Mouse (Mus musculus) neutrophil, adult 5-6 weeks (primary cell): ENCODE measurements around the gene Ankrd26. TPM values are rescaled to one million over a fixed set of nuclear protein-coding genes. Genes with fewer than 3 reads are reported as not detected.
"Not testable (repeated sequence)": the region's sequence is repeated elsewhere in the genome, so short reads cannot be mapped to it uniquely, and the experiment has no call there.

Experiments used
- ATAC-seq: fragments of 151-379, 151-347 bp; 2 replicates; pipeline ENCODE4 v1.8.0; 2017; ENCODE audit warnings: mild to moderate bottlenecking, moderate TSS enrichment; ENCODE audit not compliant: insufficient number of reproducible peaks, poor library complexity, low FRiP score, severe bottlenecking; ENCODE audit errors: extremely low read depth
- total RNA-seq: library from RNA; stranded (forward); fragments of 200-1000 nt; gene quantifications from 2 replicates; pipeline ENCODE4 v1.2.3, GENCODE M21; 2017

The Ankrd26 gene
- 11.2 and 11.9 TPM in 2 replicates for total RNA-seq

DNA sequence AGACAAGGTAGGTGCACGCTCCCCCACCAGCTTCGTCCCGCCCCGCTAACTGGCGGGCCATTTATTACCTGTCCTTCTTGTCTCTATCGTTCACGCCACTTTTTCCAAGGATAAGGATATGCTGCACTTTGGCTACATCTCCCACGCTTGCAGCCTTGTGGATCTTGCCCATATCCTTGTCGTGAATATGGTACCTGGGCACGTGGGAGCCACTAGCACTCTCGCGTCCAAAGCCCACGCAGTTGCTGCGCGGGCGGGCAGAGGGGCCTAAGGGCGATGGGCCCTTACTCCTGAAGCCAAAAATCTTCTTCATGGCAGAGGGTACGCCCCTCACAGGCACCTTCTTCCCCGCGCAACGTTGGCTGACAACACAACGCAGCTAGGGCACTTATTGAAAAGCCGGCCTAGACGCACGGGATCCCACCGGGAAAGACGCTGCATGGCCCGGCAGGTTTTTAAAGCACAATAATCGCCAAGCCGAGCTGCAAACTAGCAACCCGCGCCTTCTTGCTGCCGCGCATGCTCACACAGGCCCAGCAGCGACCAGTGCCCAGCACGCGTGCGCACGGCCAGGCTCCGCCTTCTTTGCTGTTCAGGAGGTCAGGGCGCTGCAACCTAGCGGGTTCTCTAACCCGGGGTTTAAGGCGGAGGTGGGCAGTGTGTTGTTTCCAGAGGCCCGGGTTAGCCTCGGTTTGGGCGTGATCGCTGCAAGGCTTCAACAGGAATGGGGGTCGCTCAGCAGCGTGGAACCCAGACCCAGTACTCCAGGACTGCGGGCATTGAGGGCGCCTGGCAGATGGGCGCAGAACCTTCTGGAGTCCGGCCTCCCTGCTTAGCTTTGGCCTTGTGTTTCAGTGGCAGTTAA, at the start of gene Ankrd26:
Gene Ankrd26 (minus strand): TSS at position 482 of the 865 bp plus-strand sequence.
- peak; percentile 80; the same call in 1 of the 2 replicates for ATAC-seq

DNA sequence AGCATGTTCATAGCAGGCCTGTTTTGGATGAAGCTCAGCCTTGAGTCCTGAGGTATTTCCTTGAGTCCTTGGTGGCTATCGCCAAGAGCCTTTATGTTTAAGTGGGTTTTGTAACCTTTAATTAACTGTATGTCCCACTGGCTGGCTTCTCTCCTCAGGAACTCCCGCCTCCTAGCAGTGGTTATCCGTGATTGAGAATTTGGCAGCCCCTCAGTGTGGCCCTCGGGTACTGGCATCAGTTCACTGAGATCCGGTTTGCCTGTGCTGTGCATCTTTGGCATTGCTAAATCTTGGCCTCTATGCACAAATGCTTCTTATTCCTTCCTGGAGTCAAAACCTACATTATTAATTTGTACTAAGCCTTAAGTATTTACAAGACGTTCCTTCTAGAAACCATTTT, 46.9 kb upstream of the Ankrd26 start:
- ATAC-seq, result no peak

DNA sequence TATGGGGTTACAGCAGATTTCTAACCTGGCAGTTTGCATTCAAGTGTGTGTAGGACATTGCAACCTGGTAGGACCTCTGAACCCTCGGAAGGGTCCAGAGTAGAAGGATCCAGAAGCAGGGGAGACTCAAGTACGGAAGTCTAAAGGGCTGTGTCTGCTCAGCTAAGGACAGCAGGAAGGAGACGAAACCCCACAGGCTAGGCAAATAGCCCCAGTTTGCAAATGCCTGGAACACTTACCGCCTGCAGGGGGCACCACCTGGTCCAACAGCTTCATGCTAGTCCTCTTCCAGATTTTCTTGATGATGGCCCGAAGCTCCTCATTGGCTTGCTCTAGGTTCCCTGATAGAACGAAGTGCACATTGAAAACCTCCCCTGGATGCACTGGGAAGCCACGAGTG, 43.9 kb upstream of the Ankrd26 start:
- no peak for ATAC-seq

DNA sequence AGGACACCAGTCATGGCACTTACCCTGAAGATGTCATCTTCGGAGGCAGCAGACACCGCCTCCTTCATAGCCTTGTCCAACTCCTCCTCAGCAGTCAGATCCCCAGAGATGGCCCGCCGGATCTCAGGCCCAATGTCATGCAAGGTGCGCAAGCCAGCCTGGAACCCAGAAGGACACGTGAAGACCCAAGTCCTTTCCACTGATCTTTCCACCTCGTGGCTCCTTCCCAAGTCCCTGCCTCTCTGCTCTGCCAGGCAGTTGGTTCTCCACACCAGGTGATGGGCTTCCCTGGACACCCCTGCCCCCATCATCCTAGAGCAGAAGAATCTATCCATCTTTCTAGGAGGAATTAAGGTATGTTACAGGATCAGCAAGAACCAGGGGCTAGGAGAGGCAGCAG, 41.8 kb upstream of the Ankrd26 start:
- no peak for ATAC-seq

DNA sequence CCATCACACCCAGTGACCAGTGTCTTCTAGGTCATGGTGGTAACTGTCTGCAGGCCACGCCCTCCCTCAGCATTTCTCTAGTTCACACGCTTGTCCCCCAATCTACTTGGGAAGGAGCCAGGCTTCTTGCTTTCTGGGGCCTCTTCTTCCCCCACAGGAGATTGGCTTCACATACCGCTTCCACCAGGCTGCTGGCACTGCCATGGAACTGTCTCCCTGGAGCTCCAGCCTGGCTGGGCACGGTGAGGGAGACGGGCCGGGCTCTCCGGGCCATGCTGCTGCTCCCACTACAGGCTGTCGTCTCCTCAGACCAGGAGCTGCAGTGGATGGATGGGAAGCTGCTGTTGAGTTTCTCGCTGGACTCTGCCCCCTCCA, 33.6 kb upstream of the Ankrd26 start:
- no peak for ATAC-seq

DNA sequence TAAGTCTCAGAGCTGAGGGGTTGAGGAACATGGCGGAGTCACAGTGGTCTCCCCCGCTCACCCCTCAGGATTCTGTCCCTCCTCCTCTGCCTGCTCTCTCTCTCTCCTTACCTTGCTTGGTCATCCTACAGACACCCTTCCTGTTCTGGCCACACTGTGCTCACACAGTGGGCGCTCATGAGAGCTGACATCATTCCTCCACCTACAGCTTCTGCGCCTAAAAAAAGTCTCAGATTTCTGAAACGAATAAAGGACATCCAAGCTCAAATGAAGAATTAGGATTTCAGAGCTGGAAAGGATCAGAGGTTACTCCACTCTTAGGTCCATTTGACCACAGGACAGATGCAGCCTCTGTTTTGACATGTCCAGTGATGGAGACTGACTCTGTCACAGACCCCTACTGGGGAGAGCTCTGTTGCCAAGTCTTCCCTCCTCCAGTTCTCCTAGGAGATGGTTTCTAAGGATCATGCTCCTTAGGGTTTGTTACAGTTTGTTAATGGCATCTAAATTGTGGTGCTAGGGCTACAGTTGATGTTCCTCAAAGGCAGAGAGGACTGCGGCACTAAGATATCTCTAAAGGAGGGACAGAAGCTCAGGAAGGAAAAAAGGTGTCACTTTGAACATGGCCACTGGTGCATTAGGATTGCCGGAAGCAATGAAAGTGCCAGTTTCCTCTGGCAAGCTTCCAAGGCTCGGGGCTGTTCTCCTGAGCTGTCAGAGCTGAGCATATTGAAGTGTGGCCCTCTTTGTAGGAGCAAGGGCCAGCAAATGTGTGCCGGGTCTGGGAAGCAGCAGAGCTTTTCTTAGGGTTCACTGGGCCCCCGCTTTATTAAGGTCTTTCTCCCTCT, 33.0 kb upstream of the Ankrd26 start:
- no peak for ATAC-seq

DNA sequence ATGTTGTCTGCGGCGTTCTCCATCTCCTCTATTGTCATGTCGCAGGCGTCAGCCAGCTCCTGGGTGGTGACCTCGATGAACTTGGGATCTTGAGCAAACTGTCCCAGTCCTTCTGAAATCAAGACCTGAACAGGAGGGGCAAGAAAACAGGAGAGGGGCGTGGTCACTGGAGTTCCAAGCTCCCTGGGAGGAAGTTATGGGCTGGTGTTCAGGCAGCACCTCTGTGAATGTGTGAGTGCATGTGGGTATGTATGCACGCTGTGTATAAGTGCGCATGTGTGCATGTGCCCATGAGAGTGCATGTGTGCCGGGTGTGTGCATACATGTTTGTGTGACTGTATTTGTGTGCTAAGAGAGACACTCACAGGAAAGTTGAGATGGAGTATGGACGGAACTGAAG, 32.0 kb upstream of the Ankrd26 start:
- no peak for ATAC-seq

DNA sequence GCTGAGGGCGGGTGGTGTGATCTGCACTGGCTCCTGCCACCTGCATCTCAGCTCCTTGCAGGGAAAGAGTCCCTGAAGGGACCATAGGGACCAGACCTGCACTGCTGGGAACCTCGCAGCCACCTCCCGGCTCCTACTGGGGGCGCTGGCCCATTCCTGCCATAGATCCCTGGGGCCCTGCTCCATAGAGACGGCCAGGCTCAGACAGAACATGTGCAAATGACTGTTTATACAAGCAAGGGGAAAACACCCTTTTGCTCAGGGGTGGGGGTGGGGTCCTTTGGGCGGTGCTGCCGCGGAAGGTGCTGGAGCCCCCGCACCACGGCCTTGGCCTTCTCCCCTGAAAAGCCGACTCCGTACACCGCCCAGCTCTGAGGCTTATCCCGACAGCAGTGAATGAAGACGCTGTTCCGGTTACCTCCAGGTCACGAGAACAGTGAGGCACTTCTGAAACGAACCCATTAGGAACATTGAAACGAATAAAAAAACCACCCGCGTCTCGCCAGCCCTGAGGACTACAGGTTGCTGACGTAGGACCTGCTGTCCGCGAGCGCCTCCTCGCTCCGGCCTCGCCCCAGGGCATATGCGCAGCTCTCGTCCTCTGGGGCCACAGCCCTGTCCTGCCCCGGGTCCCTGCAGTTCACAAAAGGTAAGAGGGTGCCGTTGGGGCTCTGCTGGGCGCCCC, 31.5 kb upstream of the Ankrd26 start:
- no peak for ATAC-seq

DNA sequence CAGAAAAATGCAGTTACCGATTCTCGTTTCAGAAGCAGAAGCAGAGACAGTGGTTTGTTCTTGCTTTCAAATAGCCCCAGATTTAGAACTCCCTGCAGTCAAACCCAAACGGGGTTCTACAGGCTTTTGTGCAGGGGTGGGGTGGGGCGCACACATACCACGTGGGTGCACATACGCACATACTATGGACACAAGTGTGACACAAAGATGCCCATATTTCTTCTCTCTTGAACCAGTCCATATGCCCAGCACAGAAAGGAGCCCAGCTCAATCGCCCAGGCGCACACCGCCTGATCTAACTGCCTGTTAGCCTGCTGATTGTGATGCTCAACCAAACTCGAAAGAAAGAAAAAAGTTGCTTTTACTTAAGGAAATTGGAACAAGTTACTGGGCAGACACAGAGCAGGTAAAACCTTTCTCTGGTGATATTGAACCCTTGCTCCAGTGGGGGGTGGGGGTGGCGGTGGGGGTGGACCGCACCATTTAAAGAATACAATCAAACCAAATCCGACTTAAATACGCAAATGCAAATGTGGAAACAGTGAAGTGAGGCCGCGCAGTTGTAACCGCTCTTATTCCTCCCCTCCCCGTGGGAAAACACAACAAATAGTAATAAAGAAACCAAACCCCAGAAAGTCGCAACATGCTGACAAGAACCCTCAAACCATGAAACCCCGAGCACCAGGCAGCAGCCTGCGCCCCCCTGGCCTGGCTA, 30.8 kb upstream of the Ankrd26 start:
- no peak for ATAC-seq

DNA sequence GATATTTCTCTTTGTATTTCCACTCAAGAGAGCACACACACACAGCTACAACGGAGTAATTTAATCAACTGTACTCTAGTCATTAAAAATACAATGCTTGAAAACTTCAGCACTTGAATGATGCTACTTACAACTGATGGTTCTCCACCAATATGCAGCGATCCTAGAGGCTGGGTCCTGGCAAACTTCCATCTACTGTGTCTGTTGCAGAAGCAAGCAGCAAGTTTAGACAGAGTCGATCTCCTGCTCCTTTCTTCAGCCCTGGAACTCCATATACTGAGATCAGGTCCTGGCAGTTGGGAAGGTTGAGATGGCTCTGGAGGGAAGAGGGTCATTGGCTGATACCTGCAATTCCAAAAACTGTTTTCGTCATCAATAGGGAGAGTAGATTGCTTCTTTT, 16.7 kb upstream of the Ankrd26 start:
- not testable (repeated sequence) for ATAC-seq

DNA sequence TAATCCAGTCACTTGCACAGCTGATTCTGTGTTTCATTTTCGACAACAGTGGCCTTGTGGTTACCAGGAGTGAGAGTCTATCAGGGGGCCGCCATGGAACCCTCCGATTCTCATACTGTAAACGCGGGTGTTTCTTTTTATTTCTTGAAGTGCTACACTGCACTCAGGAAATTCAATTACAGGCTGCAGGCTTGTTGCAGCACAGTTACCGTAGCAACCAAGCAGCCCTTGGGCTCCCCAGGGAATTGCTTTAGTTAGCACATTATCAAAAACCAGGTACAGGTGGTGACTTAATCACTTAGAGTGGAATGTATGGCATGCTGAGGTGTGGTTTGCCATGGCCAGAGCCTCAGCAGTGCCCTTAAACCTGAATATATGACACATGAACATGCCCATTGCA, 12.3 kb upstream of the Ankrd26 start:
- ATAC-seq, result no peak

DNA sequence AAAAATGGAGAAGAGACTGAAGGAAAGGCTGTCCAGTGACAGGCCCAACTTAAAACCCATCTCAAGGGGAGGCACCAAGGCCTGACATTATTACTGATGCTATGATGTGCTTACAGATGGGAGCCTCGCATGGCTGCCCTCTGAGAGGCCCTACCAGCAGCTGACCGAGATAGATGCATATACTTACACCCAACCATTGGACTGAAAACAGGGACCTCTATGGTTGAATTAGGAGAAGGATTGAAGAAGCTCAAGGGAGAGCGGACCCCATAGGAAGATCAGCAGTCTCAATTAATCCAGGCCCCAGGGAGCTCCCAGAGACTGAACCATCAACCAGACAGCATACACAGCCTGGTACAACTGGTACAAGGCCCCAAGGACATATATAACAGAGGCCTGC, 5.8 kb upstream of the Ankrd26 start:
- no peak for ATAC-seq

DNA sequence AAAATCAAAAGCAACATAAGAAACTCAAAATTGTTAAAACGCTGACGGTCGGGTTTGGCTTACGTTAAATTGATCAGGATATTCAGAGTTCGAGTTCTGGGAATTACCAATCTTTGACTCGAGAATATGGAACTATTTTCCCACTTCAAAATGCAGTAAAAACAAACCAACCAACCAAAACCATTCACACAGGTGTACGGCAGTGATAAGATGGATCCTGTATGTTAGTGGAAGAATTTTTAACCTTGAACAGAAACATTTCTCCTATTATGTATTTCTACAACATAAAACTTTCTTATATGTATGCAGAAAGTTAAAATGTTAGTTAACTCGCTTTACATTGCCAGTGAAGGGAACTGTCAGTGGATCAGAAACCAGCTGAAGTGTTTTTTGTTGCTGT, 801 bp downstream of the Ankrd26 start:
- ATAC-seq, result no peak

DNA sequence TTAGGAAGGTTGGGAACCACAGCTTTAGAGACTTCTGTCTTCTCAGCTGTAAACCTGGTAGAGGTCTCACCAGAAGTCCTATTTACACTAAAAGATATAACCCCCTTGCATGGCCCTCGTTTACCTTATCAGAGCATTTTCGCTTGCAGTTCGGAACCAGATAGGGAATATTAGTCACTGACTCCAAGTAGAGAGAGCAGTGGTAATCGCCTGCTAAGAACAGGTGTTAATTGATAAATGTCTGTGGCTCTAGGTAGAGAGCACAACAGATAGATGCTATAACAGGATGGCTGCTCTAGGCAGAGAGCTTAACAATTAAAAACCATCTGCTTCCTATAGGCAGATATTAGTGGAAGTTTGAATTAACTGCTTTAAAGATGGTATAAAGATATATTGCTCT, 23.4 kb downstream of the Ankrd26 start:
- ATAC-seq, result no peak

DNA sequence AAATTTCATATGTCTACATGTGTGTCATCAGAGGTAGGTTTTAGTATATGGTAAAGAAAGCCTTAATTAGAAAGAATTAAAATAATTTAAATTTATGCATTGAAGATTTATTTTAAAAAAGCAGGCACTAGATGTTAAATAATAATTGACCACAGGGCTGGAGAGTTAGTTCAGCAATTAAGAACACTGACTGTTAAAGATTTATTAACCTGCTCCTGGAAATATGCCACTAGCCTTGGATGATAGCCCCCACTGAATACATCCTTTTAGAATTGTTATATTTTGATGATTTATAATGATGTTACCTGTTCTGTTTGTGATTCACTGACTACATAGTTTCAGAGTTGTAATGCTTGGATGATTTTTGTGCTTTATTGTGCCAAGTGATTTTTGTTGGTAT, 24.8 kb downstream of the Ankrd26 start:
- ATAC-seq, result not testable (repeated sequence)

DNA sequence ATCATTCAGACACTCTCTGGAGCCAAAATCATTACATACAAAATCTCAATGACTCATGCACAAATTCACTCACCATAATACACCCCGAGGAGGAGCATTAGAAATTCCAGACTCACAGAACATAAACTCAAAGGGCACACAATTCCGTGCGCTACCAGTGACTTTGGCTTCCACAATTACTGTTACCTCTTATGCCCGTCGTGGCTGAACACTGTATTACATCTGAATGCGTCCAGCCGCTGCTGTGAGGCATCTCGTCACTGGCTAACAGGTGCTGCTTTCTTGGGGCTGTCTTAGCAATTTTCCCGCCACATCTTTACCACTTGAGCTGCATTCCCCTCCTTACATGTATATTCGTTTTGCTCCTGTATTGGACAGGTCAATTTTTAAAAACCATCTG, 26.7 kb downstream of the Ankrd26 start:
- ATAC-seq, result no peak

DNA sequence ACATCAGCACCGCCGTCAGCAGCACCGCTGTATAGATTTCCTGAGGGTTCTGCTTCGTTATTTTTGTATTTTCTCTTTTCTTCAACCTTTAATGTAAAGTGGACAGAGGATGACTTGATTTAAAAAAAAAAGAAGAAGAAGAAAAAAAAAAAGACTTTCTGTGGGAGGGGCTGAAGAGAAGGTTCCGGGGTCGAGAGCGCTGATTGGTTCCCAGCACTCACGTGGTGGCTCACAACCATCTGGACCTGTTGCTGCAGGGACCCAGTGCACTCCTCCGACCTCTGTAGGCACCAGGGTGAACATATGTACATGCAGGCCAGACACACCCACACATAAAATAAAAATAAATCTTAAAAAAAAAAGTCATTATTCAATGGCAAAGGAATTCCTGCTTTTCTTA, 28.6 kb downstream of the Ankrd26 start:
- ATAC-seq, result no peak

DNA sequence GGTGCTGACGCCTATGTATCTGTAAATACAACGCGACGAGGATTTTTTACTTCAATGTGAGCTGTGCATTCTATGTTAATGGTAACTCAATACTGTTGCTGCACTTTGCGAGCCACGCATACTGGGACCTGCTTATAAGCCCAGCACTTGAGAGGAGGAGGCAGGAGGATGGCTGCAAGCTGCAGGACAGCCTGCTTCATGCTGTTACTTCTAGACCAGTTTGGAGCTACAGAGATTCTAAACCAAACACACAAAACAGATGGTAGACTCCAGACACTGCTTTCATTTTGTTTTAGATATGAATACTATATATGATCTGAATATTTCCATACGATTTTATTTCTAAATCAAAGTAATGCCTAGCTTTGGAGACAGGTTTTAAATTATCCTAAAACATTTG, 41.4 kb downstream of the Ankrd26 start:
- ATAC-seq, result no peak
